Mouse (Mus musculus) layer of hippocampus, adult 9-11 months (tissue): Measurements from ENCODE around the gene Hdgfl1.

Experiments
- DNase-seq: peaks from one replicate; pipeline ENCODE4 v3.0.0; 2022

Hdgfl1 gene

DNA sequence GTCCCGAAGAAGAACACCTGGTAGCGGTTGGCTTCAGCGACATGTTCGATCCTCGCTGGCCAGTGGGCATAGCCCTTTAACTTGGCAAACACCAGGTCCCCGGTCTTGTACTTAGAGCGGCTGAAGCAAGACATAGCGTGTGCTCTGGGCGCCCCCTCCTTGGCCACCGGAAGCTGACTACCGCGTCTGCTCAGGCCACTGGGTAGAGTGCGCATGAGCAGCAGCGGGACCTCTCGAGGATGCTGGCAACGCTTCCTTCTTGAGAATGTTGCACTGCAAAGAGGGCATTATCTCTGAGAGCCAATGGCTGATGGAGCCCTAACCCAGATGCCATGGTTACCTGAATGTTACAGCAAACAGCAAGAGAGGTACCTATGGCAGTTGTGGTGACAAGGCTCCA, at the start of gene Hdgfl1:
Gene Hdgfl1 (minus strand): TSS at position 211 of the 400 bp plus-strand sequence.
- no peak for DNase-seq

DNA sequence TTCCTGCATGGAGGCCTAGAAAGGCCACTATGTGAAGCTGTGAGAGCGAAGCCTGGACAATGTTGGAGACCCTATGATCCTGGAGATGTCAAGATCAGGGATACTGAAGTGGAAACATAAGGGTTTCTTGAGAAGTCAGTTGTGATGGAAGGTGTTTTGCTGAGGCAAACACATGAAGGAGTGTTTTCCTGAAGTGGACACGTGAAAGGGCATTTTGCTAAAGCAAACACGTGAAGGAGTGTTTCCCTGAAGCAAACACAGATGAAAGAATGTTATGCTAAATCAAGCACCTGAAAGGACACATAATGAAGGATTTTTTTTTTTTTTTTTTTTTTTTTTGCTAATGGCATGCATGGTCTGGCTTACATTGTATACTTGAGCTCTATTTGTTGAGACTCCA, 25.5 kb upstream of the Hdgfl1 start:
- DNase-seq = no peak

DNA sequence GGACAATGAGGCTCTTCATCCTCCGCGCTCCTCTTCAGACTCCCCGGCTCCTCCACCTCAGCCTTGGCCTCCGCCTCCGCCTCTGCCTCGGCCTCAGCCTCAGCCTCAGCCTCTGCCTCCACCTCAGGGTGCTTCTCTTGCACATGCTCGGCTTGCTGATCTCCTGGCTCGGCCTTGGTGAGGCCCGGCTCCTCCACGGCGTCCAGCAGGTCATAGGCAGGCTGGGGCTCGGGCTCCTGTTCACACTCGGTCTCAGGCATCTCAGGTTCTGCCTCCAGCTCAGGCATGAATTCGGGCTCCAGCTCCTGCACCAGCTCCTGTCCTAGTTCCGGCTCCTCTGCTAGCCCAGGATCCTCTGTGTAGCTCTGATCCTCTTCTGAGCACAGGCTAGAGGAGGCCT, 541 bp downstream of the Hdgfl1 start:
- DNase-seq = no peak

DNA sequence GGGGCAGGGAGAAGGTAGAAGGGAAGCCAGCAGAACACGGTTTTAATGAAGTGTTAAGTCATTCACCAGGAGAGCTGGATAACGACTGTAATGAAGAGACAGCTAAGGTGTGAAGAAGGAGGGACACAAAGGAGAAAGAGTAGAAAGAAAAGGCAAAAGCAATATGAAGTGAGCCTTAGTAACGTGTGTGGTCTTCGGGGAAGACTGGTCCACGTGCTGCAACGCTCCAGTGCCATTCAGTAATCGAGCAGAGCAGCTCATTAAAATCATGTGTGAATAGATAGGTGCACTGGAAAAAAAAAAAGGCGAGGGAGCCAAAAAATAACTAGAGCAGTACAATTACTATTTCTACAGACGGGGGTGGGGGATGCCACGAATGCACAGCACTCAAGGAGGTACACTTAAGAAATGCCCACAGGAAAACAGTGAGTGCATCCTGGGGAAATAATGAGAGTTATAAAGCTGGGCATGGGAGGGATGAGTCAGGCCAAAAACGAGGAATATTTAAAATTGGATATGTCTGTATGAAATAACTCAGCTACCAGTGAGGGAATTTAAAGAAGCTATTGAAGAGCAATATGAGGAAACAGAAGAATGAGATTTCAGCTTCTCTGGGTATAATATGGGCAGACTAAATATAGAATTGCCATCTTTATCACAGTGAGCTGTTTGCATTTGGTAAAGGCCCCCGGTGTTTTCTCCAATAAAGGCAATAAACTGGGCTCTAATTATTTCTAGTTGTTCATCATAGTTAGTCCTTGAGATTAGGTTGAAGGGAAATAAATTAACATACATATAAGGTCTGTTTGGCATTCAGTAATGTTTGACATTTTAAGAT, 7.8 kb downstream of the Hdgfl1 start:
- DNase-seq = no peak

- no peak for DNase-seq
Observed at GRCm38 (mm10) chr13:26752863-26753262, 17.1 kb downstream of the Hdgfl1 start.

DNA sequence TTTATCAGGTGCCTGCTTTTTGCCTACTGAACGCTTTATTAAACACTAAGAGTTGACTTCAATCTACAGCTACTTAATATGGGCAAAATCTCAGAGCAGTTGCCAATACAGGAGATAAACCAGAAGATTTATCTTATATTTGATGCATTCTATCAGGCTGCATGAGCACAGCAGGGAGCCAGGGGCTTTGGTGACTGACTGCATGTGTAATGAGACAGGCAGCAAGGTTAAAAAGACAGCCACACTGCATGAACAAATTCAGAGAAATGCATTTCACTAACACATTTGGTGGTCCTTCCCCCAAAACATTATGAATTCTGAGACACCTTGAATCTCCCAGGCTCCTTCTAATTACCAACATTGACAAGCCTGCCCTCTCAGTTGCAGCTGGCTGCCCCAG, 17.6 kb downstream of the Hdgfl1 start:
- no peak for DNase-seq

GRCm38 (mm10) chr13:26745760-26746457, 24.1 kb downstream of the Hdgfl1 start:
- DNase-seq = no peak

- DNase-seq = no peak
Observed at GRCm38 (mm10) chr13:26745059-26745759, 24.8 kb downstream of the Hdgfl1 start.

- no peak for DNase-seq
Observed at GRCm38 (mm10) chr13:26744068-26744467, 25.9 kb downstream of the Hdgfl1 start.

DNA sequence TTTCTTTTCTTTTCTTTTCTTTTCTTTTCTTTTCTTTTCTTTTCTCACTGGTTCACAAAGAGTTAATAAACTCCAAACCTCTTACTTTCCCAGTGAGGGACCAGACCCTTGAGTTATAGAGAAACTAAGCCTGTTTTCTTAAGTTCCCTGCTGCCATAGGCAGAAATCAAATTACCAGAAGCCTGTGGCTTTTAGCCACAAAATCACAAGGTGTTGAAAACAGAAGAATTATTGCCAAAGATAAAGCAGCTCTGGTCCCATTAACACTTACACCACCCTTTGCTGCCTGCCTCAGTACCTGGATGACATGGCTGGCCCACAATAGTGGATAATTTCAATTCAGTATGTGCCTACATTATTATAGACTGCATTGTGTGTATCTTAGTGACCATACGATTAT, 35.0 kb downstream of the Hdgfl1 start:
- no peak for DNase-seq

DNA sequence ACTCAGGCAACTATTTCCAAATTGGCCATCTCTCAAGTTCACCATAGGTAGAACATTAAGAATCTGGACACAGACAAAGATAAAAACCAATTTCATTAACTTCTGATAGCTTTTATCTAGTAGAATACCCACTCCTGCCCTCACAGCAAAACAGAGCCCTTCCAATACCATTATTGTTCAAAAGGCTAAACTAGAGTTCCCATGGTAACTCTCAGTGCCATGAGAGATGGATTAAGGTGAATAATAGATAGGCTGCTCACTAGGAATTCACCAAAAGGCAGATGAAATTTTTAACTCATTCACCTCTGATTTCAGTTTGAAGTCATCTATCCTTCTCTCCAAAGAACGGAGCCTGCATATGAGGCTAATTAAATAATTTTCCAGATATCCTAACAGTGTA, 45.7 kb downstream of the Hdgfl1 start:
- DNase-seq = no peak

DNA sequence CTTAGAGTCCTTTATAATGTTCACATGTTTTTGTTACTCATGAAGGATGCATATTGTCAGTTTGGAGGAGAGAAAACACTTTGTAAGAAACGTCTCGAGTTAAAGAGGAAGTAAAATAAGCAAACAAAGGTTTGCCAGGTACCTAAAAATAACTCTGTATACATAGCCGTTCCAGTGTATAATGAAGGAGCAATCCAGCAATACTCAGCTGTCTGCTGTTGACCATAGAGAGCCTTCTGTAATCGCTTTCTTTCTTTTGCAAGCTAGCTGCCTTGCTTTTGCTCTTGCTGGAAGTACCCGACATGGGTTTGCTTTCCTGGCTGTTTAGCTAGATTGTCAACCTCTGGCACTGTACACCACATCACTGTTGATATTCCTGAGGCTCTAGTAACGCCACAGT, 48.6 kb downstream of the Hdgfl1 start:
- DNase-seq = no peak

DNA sequence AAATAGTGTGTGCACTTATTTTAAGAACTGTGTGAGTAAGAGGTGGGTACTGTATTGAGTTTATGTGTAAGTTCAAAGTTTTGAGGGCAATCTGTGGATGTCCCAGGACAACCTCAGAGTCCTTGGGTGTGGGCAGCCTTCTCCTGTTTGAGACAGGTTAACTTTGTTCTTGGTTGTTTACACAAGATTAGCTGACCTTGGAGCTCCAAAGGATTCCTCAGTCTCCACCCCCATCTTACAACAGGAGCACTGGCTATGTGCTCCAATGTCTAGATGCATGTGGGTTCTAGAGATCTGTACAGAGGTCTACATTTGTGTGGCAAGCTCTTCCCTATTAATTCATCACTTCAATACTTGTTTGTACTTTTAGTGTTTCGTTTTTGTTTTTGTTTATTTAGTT, 49.0 kb downstream of the Hdgfl1 start:
- no peak for DNase-seq

DNA sequence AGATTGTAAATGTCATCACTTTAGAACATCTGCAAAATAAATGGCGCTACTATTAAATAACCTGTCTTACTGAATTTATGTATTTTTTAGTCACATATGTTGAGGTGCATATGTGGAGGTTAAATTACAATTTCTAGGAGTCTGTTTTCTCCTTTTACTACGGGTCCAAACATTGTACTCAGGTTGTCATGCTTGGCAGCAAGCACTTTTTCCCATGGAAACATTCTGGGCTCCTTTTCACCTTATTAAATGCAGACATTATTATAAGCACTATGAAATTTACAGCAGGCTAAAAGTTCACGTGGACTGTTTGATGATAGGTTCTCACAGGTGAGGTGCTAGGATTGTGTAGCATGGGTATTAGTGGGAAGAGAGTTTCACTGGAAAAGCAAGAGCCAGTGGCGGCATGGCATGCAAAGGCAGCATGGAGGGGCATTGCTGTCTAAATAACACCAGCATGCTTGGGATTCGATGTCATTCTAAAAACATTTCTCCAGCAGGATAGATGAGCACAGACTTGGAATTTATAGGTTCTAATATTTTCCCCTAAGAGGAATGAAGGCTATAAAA, 50.7 kb downstream of the Hdgfl1 start:
- DNase-seq = no peak
